Mouse (Mus musculus) MEL (cell line): Measurements from ENCODE around the gene Pdcd6ip.

Source experiments
- CHD1 ChIP-seq: IDR thresholded peaks from 2 replicates; pipeline ENCODE4 v1.6.1; 2012; ENCODE audit warnings: low read depth, mild to moderate bottlenecking, inconsistent platforms, low read length, improper control_type of control experiment
- CHD2 ChIP-seq: IDR thresholded peaks from 2 replicates; pipeline ENCODE4 v1.6.1; 2011; ENCODE audit warnings: low read length, improper control_type of control experiment
- CTCF ChIP-seq, 3 experiments: IDR thresholded peaks in 2 of 3; conservative IDR thresholded peaks in 1 of 3; 2 replicates each; pipeline ENCODE4 v1.5.1; 2011 to 2012; ENCODE audit warnings: low read length in 3 of 3, low read depth in 2 of 3, mild to moderate bottlenecking in 2 of 3, improper control_type of control experiment in 1 of 3, inconsistent platforms in 1 of 3, mixed read lengths in 1 of 3, moderate library complexity in 1 of 3; ENCODE audit not compliant: control insufficient read depth in 1 of 3, insufficient read depth in 1 of 3, poor library complexity in 1 of 3, severe bottlenecking in 1 of 3
- ELF1 ChIP-seq: IDR thresholded peaks from 2 replicates; pipeline ENCODE4 v1.6.1; 2014; ENCODE audit warnings: low read depth, mild to moderate bottlenecking, inconsistent platforms, low read length, improper control_type of control experiment, moderate library complexity
- EP300 ChIP-seq, 2 experiments: IDR thresholded peaks; 2 replicates each; pipeline ENCODE4 v1.6.1; 2011; ENCODE audit warnings: improper control_type of control experiment in 2 of 2, low read length in 2 of 2, low read depth in 1 of 2, mild to moderate bottlenecking in 1 of 2
- ETS1 ChIP-seq: IDR thresholded peaks from 2 replicates; pipeline ENCODE4 v1.6.1; 2012; ENCODE audit warnings: low read depth, mild to moderate bottlenecking, inconsistent platforms, low read length, improper control_type of control experiment, moderate library complexity
- GABPA ChIP-seq: IDR thresholded peaks from 2 replicates; pipeline ENCODE4 v1.6.1; 2012; ENCODE audit warnings: low read depth, mild to moderate bottlenecking, inconsistent platforms, low read length, improper control_type of control experiment, moderate library complexity
- GATA1 ChIP-seq: IDR thresholded peaks from 2 replicates; pipeline ENCODE4 v1.6.1; 2011; ENCODE audit warnings: low read depth, low read length, improper control_type of control experiment
- KAT2A ChIP-seq: conservative IDR thresholded peaks from 2 replicates; pipeline ENCODE4 v1.6.1; 2012; ENCODE audit warnings: low read depth, low read length, improper control_type of control experiment, inconsistent platforms
- POLR2A ChIP-seq, 2 experiments: IDR thresholded peaks; 2 replicates each; pipeline ENCODE4 v1.6.1; 2011 to 2012; ENCODE audit warnings: low read length in 2 of 2, mild to moderate bottlenecking in 2 of 2, control low read depth in 1 of 2, improper control_type of control experiment in 1 of 2, low read depth in 1 of 2, moderate library complexity in 1 of 2; ENCODE audit not compliant: control insufficient read depth in 1 of 2, insufficient read depth in 1 of 2, poor library complexity in 1 of 2
- POLR2AphosphoS2 ChIP-seq: IDR thresholded peaks from 2 replicates; pipeline ENCODE4 v1.6.1; 2011; ENCODE audit warnings: low read length, improper control_type of control experiment
- RCOR1 ChIP-seq: IDR thresholded peaks from 2 replicates; pipeline ENCODE4 v1.6.1; 2012; ENCODE audit warnings: low read depth, mild to moderate bottlenecking, inconsistent platforms, low read length, improper control_type of control experiment
- SIN3A ChIP-seq: IDR thresholded peaks from 2 replicates; pipeline ENCODE4 v1.6.1; 2012; ENCODE audit warnings: low read length, improper control_type of control experiment, inconsistent platforms
- ZKSCAN1 ChIP-seq: IDR thresholded peaks from 2 replicates; pipeline ENCODE4 v1.6.1; 2012; ENCODE audit warnings: low read depth, mild to moderate bottlenecking, inconsistent platforms, low read length, improper control_type of control experiment, moderate library complexity

DNA sequence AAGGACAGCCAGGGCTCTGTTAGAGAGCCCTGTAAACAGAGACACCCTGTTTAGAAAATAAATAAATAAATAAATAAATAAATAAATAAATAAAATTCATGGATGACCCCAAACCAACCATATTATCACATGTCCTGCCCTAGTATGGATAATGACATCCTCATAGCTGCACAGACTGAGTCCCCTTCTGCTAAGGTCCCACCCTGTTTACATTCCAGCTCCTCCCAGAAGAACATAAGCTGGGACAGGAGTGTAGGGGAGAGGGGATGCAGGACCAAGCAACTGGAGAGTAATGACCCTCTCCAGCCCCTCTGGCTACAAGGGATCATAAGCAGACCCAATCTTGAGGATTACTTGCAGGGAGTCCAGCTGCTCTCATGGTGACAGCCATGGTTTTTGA lies 105.9 kb downstream of the Pdcd6ip start:
- TF ChIP-seq ETS1 (no peak), CTCF (IDR thresholded peaks at IDR 0.05 in 2 of 3, conservative IDR thresholded peaks at IDR 0.05 in 1 of 3; ENCODE audit: control insufficient read depth in 1 of 3, insufficient read depth in 1 of 3, low read depth in 2 of 3, low read length in 3 of 3, poor library complexity in 1 of 3, severe bottlenecking in 1 of 3) (no peak), GATA1 (no peak), EP300 (IDR thresholded peaks at IDR 0.05; ENCODE audit: low read depth in 1 of 2, low read length in 2 of 2) (no peak), GABPA (no peak), KAT2A (no peak), SIN3A (no peak), POLR2A (IDR thresholded peaks at IDR 0.05; ENCODE audit: control insufficient read depth in 1 of 2, insufficient read depth in 1 of 2, low read depth in 1 of 2, low read length in 2 of 2, poor library complexity in 1 of 2) (no peak), ELF1 (no peak), POLR2AphosphoS2 (no peak), CHD2 (no peak), ZKSCAN1 (no peak), RCOR1 (no peak), CHD1 (no peak)
